Mouse (Mus musculus) spleen, postnatal 4 days (tissue): ENCODE results near the gene Sema3f.

Source experiments
- DNase-seq, 2 experiments: peaks; one replicate each; pipeline ENCODE4 v3.0.0; 2022; ENCODE audit warnings: low spot score in 2 of 2

Sema3f gene

GRCm38 (mm10) chr9:107715632-107716031 lies 5.4 kb upstream of the Sema3f start:
- no peak for DNase-seq

- DNase-seq, result no peak
Measured at GRCm38 (mm10) chr9:107714221-107714952, 4.1 kb upstream of the Sema3f start.

GRCm38 (mm10) chr9:107709096-107709696 lies 1.1 kb downstream of the Sema3f start:
- DNase-seq, result no peak

GRCm38 (mm10) chr9:107708439-107709095 lies 1.7 kb downstream of the Sema3f start:
- no peak for DNase-seq

- DNase-seq, result no peak
Measured at GRCm38 (mm10) chr9:107707701-107708438, 2.4 kb downstream of the Sema3f start.

- DNase-seq, result no peak
Measured at GRCm38 (mm10) chr9:107706781-107707211, 3.5 kb downstream of the Sema3f start.

GRCm38 (mm10) chr9:107703337-107704122 lies 6.7 kb downstream of the Sema3f start:
- DNase-seq, result no peak

GRCm38 (mm10) chr9:107702606-107703185 lies 7.6 kb downstream of the Sema3f start:
- DNase-seq, result no peak

GRCm38 (mm10) chr9:107701594-107701993 lies 8.7 kb downstream of the Sema3f start:
- DNase-seq, result no peak

GRCm38 (mm10) chr9:107700114-107700571 lies 10.1 kb downstream of the Sema3f start:
- DNase-seq, result no peak

- DNase-seq, result no peak
Measured at GRCm38 (mm10) chr9:107699376-107699980, 10.8 kb downstream of the Sema3f start.

- DNase-seq, result no peak
Measured at GRCm38 (mm10) chr9:107698611-107699190, 11.6 kb downstream of the Sema3f start.

- no peak for DNase-seq
Measured at GRCm38 (mm10) chr9:107697811-107698521, 12.3 kb downstream of the Sema3f start.

- DNase-seq, result no peak
Measured at GRCm38 (mm10) chr9:107696845-107697610, 13.2 kb downstream of the Sema3f start.

GRCm38 (mm10) chr9:107696106-107696479 lies 14.2 kb downstream of the Sema3f start:
- no peak for DNase-seq

GRCm38 (mm10) chr9:107695441-107696105 lies 14.7 kb downstream of the Sema3f start:
- DNase-seq, result no peak

GRCm38 (mm10) chr9:107694627-107695026 lies 15.6 kb downstream of the Sema3f start:
- no peak for DNase-seq

GRCm38 (mm10) chr9:107693433-107693987 lies 16.8 kb downstream of the Sema3f start:
- no peak for DNase-seq
